Mouse (Mus musculus) neural tube, embryonic 14.5 days (tissue): ENCODE measurements around the gene Micu1. TPM values are rescaled to one million over a fixed set of nuclear protein-coding genes. Genes with fewer than 3 reads are reported as not detected.
A peak's percentile ranks its signal among the peaks of the same experiment; 100 is the strongest.
"Not testable (repeated sequence)": the region's sequence is repeated elsewhere in the genome, so short reads cannot be mapped to it uniquely, and the experiment has no call there.

Source experiments
- ATAC-seq: fragments of 200-750 bp; cut with Nextera tagmentation; 2 replicates; pipeline ENCODE4 v1.8.0; 2017; ENCODE audit warnings: low read depth, mild to moderate bottlenecking, moderate TSS enrichment, moderate library complexity
- H3K27ac ChIP-seq: fragments of 300-500 bp; sonication (generic); 2 replicates; pipeline ENCODE4 v1.5.1; 2014; ENCODE audit warnings: low read depth, mild to moderate bottlenecking, control low read depth, low read length, moderate library complexity, mixed read lengths
- H3K27me3 ChIP-seq: fragments of 300-500 bp; sonication (generic); 2 replicates; pipeline ENCODE4 v1.6.1; 2014; ENCODE audit warnings: low read length; ENCODE audit not compliant: control insufficient read depth, insufficient read depth
- H3K36me3 ChIP-seq: fragments of 300-500 bp; sonication (generic); 2 replicates; pipeline ENCODE4 v1.6.1; 2014; ENCODE audit warnings: low read length, mixed read lengths; ENCODE audit not compliant: control insufficient read depth, insufficient read depth
- H3K4me1 ChIP-seq: fragments of 300-500 bp; sonication (generic); 2 replicates; pipeline ENCODE4 v1.6.1; 2014; ENCODE audit warnings: low read length; ENCODE audit not compliant: control insufficient read depth, insufficient read depth
- H3K4me2 ChIP-seq: fragments of 300-500 bp; sonication (generic); 2 replicates; pipeline ENCODE4 v1.6.1; 2014; ENCODE audit warnings: mild to moderate bottlenecking, low read depth, low read length, control low read depth
- H3K4me3 ChIP-seq: fragments of 300-500 bp; sonication (generic); 2 replicates; pipeline ENCODE4 v1.5.1; 2014; ENCODE audit warnings: low read depth, low read length, control low read depth, mixed read lengths
- H3K9ac ChIP-seq: fragments of 300-500 bp; sonication (generic); replicated peaks from 2 replicates; pipeline ENCODE4 v1.6.1; 2014; ENCODE audit warnings: low read depth, mild to moderate bottlenecking, control low read depth, low read length, mixed read lengths
- H3K9me3 ChIP-seq: fragments of 300-500 bp; sonication (generic); 2 replicates; pipeline ENCODE4 v1.6.1; 2016; ENCODE audit warnings: low read length; ENCODE audit not compliant: control insufficient read depth
- WGBS: fragments of 180-500 bp; shearing (Covaris S2); extraction: QIAGEN DNeasy Blood & Tissue Kit; methylation state at CpG from one replicate; pipeline ENCODE4 v1.1.7; 2014; 5-methylcytosine and 5-hydroxymethylcytosine counted together
- polyA plus RNA-seq: library from polyadenylated mRNA; unstranded; fragments of >200 nt; fragmentation: Nextera tagmentation; extraction: Ambion mirVana; gene quantifications from 2 replicates; pipeline ENCODE4 v1.2.1, GENCODE M21; 2014

The Micu1 gene
- polyA plus RNA-seq, 1 experiment from 2014 or later = 93.9 TPM

- H3K4me1 ChIP-seq = no peaks in the 10 kb centered on the region
- H3K36me3 ChIP-seq = no peaks in the 10 kb centered on the region
- H3K9me3 ChIP-seq = no peaks in the 10 kb centered on the region
- H3K9ac ChIP-seq = no peak overlapping the region
- 82% methylated on average over 6 of the region's 6 CpGs for WGBS
- H3K27me3 ChIP-seq = no peaks in the 10 kb centered on the region
- H3K4me2 ChIP-seq = no peak overlapping the region
- no peak overlapping the region for H3K27ac ChIP-seq
- ATAC-seq = 0 out of 2 replicates have a peak, but pooled peaks have one; percentile 33
- no peak overlapping the region for H3K4me3 ChIP-seq
Measured at GRCm38 (mm10) chr10:59870038-59870437, 167.8 kb downstream of the Micu1 start.

- not testable (repeated sequence) for H3K4me1 ChIP-seq, ATAC-seq, H3K27me3 ChIP-seq, H3K36me3 ChIP-seq, H3K9ac ChIP-seq, H3K4me3 ChIP-seq, H3K27ac ChIP-seq, H3K9me3 ChIP-seq, H3K4me2 ChIP-seq
- WGBS = 91% methylated on average over 4 of the region's 4 CpGs
Measured at GRCm38 (mm10) chr10:59872651-59873050, 170.4 kb downstream of the Micu1 start.

GRCm38 (mm10) chr10:59873206-59873605 is 170.9 kb downstream of the Micu1 start:
- ATAC-seq = no peak
- Histone ChIP-seq H3K4me1 (no peaks in the 10 kb centered on the region), H3K9ac (no peak overlapping the region), H3K4me2 (no peak overlapping the region), H3K27me3 (no peaks in the 10 kb centered on the region), H3K9me3 (no peaks in the 10 kb centered on the region), H3K4me3 (no peak overlapping the region), H3K36me3 (no peaks in the 10 kb centered on the region), H3K27ac (no peak overlapping the region)
- WGBS = 92% methylated on average over 5 of the region's 5 CpGs

- Histone ChIP-seq H3K9me3 (no peaks in the 10 kb centered on the region), H3K4me2 (no peak overlapping the region), H3K4me3 (no peak overlapping the region), H3K27me3 (no peaks in the 10 kb centered on the region), H3K27ac (no peak overlapping the region), H3K36me3 (no peaks in the 10 kb centered on the region), H3K9ac (no peak overlapping the region), H3K4me1 (0 out of 2 replicates have a peak, but pooled peaks cover 2% of the 10 kb centered on the region)
- ATAC-seq = no peak
- 77% methylated on average over 5 of the region's 5 CpGs for WGBS
Measured at GRCm38 (mm10) chr10:59873613-59874012, 171.3 kb downstream of the Micu1 start.

- no peaks in the 10 kb centered on the region for H3K27me3 ChIP-seq
- H3K36me3 ChIP-seq = no peaks in the 10 kb centered on the region
- no peak overlapping the region for H3K4me2 ChIP-seq
- no peak overlapping the region for H3K27ac ChIP-seq
- WGBS = 29% methylated on average over 1 of the region's 1 CpGs
- no peak overlapping the region for H3K4me3 ChIP-seq
- H3K9ac ChIP-seq = no peak overlapping the region
- peaks cover 7% of the 10 kb centered on the region for H3K4me1 ChIP-seq
- no peak for ATAC-seq
- no peaks in the 10 kb centered on the region for H3K9me3 ChIP-seq
Measured at GRCm38 (mm10) chr10:59875396-59875795, 173.1 kb downstream of the Micu1 start.

GRCm38 (mm10) chr10:59876698-59877097 is 174.4 kb downstream of the Micu1 start:
- not testable (repeated sequence) for ATAC-seq, H3K9ac ChIP-seq, H3K27me3 ChIP-seq, H3K27ac ChIP-seq, H3K9me3 ChIP-seq, H3K36me3 ChIP-seq, H3K4me3 ChIP-seq, H3K4me2 ChIP-seq
- H3K4me1 ChIP-seq = peaks cover 14% of the 10 kb centered on the region
- 87% methylated on average over 4 of the region's 4 CpGs for WGBS

DNA sequence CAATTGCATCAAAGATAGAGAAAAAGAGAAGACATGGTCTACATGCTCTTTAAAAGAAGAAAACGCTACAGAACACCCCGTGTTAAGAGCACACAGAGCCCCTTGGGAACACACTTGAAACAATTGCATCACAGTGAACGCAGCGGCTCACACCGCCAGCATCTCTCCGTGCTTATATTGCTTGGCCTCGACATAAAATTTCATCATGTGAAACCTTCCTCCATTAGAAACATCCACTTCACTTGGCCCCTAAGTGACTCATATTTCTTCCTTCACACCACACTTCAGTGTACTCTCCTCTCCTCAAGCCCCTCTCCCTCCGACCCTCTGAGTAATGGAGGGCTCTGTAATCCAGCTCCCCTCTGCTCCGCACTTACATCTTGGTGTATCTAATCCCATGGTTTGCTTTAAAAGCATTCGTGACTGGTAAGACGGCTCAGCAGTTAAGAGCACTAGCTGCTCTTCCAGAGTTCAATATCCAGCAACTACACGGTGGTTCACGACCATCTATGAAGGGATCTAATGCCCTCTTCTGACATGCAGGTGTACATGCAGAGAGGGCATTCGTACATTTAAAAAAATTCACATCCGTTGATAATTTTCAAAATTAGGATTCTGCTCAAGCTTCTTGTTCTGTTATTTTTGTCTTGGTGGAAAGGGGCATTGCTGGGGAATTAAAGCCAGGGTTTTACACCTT is 175.3 kb downstream of the Micu1 start:
- no peak overlapping the region for H3K27ac ChIP-seq
- H3K27me3 ChIP-seq = no peaks in the 10 kb centered on the region
- no peak for ATAC-seq
- H3K4me3 ChIP-seq = no peak overlapping the region
- no peaks in the 10 kb centered on the region for H3K36me3 ChIP-seq
- peaks cover 14% of the 10 kb centered on the region for H3K4me1 ChIP-seq
- H3K9ac ChIP-seq = no peak overlapping the region
- no peak overlapping the region for H3K4me2 ChIP-seq
- H3K9me3 ChIP-seq = no peaks in the 10 kb centered on the region
- 70% methylated on average over 15 of the region's 15 CpGs for WGBS

GRCm38 (mm10) chr10:59878823-59879222 is 176.5 kb downstream of the Micu1 start:
- ATAC-seq = 0 out of 2 replicates have a peak, but pooled peaks have one; percentile 9
- H3K9me3 ChIP-seq = no peaks in the 10 kb centered on the region
- H3K4me2 ChIP-seq = peak overlapping the region; percentile 78
- no peaks in the 10 kb centered on the region for H3K27me3 ChIP-seq
- peak overlapping the region; percentile 95 for H3K9ac ChIP-seq
- H3K4me1 ChIP-seq = peaks cover 14% of the 10 kb centered on the region
- no peaks in the 10 kb centered on the region for H3K36me3 ChIP-seq
- WGBS = 23% methylated on average over 5 of the region's 5 CpGs
- H3K4me3 ChIP-seq = peak overlapping the region; percentile 70
- H3K27ac ChIP-seq = peak overlapping the region; percentile 100

DNA sequence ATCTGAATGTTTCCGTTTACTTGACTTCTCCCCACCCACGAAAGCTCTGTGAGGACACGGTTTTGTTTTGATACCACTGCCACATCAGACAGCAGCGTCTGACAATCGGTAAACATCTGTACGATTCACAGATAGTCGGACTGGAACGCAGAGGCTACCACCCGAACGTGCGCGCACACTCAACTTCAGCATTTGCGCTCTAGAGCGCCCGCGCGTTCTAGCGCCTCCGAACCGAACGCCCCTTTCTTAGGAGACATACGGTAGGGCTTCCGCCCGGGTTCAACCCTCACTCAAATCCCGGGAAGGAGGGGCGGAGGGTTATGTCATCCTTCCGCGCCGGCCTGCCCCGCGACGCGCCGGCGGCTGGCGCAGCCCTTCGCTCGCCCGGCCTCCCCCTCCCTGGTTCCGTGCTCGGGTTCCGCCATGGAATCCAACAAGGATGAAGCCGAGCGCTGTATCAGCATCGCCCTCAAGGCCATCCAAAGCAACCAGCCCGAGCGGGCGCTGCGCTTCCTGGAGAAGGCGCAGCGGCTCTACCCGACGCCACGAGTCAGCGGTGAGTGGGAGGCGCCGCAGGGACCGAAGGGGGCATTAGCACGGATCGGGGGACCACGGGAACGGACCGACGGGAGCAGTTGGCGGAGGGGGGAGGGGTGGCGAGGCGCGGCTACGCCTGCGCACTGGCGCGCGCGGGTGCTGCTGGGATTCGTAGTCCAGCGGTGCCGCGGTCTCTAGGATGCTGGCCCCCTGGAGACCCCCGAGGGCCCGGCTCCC is 177.2 kb downstream of the Micu1 start, which contains the start of gene Dnajb12:
Gene Dnajb12, plus strand, starts transcription at position 302 of the 774 bp plus-strand sequence.
- ATAC-seq = peak; percentile 93

More for the DNA sequence above, 177.2 kb downstream of the Micu1 start, which contains the start of gene Dnajb12:
- H3K9ac ChIP-seq = peak within 1 kb of the TSS; percentile 95
- H3K4me3 ChIP-seq = peak within 1 kb of the TSS; percentile 70
- peak within 1 kb of the TSS; percentile 100 for H3K27ac ChIP-seq
- H3K4me1 ChIP-seq = peaks cover 14% of the 10 kb centered on the region
- H3K9me3 ChIP-seq = no peaks in the 10 kb centered on the region
- under 1% methylated on average over 70 of the region's 80 CpGs for WGBS
- no peaks in the 10 kb centered on the region for H3K27me3 ChIP-seq
- peak within 1 kb of the TSS; percentile 78 for H3K4me2 ChIP-seq
- no peaks in the 10 kb centered on the region for H3K36me3 ChIP-seq
